Mouse (Mus musculus) thymus, postnatal 10 days (tissue): ENCODE results near the gene Gm42791.

Experiments
- DNase-seq, 2 experiments: peaks; one replicate each; pipeline ENCODE4 v3.0.0; 2021; ENCODE audit warnings: low spot score in 2 of 2

Gene Gm42791

DNA sequence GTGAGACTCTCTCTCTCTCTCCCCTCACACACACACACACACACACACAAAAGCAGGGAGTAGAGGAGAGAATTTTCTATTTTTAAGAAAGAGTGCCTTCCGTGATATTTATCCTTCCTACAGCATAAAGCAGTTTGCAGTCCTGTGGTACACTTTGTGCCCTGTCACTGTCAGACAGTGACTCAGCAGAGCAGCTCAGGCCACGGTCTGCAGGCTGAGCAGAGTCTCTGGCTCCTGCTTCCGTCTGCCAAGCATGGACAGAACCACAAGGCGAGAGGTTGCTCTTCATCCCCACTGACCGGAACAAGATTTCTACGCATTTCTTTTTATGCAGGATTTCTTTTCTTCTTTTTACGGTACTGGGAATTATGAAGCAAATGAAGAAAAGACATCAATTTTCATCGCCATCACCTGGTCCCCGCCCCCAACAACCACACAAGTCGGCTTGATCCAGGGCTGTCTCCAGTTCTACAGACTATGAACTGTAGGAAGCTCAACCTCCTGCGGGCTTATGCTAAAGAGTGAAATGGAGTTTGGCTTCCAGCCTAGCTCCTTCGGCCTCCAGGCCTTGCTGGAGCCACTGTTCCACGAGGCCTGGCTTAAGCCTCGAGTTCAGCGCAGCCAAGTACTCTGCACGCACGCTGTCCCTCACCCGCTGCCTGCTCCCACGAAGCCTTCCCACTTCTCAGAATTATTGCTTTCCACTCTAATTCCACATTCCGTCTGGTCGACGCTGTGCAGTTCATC, 40.5 kb downstream of the Gm42791 start:
- DNase-seq, result no peak

GRCm38 (mm10) chr5:148953098-148953497, 41.8 kb downstream of the Gm42791 start:
- DNase-seq, result no peak

GRCm38 (mm10) chr5:148952419-148952818, 42.5 kb downstream of the Gm42791 start:
- peak in 1 of 2 experiments; percentile 67 for DNase-seq

- DNase-seq, result no peak
These were observed 43.6 kb downstream of the Gm42791 start for GRCm38 (mm10) chr5:148951360-148951759.

GRCm38 (mm10) chr5:148950064-148950463, 44.9 kb downstream of the Gm42791 start:
- DNase-seq, result no peak

- no peak for DNase-seq
These were observed 46.4 kb downstream of the Gm42791 start for GRCm38 (mm10) chr5:148948577-148948976.

DNA sequence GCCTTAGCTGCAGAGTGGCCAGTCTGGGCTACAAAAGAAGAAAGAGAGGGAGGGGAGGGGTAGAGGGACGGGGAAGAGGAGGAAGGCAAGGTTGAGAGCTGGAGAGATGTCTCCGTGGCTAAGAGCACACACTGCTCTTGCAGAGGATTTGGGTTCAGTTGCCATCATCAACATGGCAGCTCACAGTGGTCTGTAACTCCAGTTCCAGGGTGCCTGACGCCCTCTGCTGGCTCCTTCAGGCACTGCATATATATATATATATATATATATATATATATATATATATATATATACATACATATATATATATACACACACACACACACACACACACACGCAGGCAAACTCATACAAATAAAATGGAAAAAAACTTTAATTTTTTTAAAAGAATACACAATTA, 47.5 kb downstream of the Gm42791 start:
- DNase-seq, result no peak

- no peak for DNase-seq
These were observed 48.2 kb downstream of the Gm42791 start for GRCm38 (mm10) chr5:148946787-148947186.

GRCm38 (mm10) chr5:148945735-148946134, 49.2 kb downstream of the Gm42791 start:
- no peak for DNase-seq

DNA sequence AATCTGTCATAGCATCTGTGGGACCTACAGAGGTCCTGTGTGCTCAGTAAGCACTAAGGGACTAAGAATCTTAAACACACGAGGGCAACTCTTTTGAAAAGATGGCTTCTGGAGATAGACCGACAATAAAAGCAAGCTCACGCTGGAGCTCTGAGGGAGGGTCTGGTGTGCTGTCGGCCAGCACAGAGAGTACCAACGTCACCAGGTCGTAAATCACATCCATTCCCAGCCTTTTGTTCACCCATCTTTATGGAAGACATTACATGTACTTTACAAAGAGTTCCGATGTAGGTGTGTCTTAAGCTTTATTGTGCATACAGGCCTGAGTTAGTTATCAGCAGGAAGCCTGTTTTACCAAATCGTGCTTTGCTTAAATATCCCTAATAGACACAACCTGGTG, 50.9 kb downstream of the Gm42791 start:
- DNase-seq, result no peak

DNA sequence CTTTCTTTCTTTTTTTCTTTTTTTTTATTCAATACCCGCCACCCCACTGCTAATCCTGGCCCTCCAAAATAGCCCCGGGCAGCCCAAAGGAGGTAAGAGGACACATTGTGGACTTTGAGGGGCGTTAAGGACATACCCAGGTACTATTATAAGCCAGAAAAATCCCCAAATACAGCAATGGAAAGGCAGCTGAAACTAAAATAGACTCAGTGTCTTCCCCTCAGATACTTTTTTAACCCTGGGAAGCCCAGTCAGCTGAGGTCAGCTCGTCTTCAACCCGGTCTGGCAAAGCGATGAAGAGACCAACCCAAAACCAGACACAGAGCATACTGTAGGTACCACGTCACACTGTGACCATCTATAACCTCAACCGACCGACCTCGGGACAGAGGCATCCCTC, 51.5 kb downstream of the Gm42791 start:
- no peak for DNase-seq

DNA sequence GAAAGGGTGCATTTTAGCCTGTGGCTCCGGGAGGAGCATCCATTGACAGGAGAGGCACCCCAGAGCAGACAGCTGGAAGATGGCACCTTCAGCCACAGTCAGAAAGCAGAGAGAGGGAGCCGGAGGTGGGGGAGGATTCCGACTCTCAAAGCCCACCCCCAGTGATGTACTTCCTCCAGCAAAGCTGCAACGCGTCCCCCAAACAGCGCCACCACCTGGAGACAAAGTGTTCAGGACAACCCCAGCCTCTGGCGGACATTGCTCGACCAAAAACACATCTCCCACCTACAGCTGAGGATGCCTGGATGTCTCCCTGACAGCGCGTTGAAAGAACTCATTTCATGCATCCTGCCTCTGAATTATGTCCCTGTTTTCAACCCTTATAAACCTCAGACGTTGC, 52.0 kb downstream of the Gm42791 start:
- no peak for DNase-seq

DNA sequence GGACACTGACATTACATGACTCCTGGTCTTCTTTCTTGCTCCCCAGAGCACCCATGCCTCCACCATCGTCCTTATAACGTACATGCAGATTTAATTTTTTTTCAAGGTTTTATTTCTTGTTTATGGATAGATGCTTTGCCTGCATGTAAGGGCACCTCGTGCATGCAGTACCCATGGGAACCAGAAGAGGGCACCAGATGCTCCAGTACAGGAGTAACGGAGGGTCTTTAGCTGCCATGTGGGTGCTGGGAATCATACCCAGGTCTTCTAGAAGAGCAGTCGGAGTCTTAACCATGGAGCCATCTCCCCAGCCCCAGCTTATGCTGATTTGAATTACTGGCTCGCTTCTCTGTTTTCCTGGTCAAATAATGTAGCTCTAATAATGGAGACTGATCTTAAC, 52.6 kb downstream of the Gm42791 start:
- DNase-seq, result no peak

DNA sequence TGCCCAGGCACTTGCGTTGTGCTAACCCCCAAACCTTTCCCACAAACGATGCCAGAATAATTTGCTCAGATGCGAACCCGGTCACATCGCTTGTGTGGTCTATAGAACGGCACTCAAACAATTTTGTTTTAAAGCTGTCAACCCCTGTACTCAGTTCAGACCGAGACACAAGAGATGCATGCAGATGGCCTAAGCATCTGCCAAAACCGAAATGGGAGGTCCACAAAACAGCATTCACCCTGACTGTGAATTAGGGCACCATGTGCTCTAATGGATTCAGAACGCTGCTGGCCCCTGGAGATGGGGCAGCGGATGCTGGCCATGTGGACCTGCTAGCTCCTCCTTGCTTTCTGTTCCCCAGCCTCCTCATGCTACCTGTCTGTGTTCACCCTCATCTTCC, 53.1 kb downstream of the Gm42791 start:
- no peak for DNase-seq

DNA sequence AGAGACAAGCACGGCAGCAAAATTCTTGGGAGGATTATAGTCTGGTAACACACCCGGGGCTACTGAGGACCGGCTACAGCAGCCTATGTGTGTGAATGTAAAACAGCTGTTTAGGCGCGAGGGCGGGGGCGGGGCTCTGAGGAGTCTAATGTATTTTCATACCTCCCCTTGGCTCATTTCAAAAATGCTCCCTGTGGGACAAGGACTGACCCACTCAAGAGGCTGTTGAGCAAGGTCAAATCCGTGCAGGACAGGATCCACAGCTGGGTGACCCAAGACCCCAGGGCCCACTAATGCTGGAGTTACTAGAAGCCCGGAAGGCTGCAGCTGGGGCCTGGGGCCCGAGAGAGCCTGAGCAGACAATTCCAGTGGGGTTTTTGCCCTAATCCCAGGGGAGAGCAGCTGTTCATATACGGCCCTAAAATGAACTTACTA, 55.0 kb downstream of the Gm42791 start:
- no peak for DNase-seq

DNA sequence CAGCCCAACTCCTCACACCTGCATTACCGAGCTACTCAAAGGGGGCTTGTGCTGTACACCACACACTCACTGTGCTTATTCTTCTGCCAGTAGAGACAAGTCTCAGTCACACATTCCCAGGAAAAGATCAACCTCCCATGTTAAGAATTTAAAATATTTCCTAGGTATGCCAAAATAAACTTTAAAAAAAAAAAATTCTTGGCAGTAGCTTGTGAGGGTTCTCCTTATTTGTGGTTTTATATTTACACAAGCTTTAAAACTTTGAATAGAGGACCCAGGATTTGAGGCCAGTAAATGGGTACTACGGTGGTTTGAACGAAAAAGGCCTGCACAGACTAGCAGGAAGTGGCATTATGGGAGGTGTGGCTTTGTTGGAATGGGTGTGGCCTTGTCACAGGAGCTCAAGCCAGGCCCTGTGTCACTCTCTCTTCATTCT, 58.4 kb downstream of the Gm42791 start:
- no peak for DNase-seq

GRCm38 (mm10) chr5:148935871-148936270, 59.1 kb downstream of the Gm42791 start:
- no peak for DNase-seq

- DNase-seq, result no peak
These were observed 59.7 kb downstream of the Gm42791 start for GRCm38 (mm10) chr5:148935071-148935821.

GRCm38 (mm10) chr5:148934457-148934856, 60.5 kb downstream of the Gm42791 start:
- no peak for DNase-seq

DNA sequence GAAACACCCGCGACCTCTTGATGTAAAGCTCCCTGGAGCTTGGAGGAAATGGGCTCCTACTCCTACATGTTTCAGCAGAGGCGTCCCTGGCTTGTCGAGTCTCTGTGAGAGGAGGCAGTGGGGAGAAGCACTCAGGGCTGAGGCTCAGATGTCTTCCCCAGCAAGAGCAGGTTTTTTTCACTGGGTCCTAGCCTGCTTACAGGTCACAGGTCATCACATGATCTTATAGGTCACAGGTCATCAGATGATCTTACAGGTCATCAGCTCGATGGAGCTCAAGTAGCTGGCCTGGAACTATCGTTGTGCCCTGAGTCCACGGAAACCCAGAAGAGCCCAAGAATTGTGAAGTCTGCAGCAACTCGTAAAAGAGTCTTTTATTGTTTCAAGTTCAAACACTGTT, 61.2 kb downstream of the Gm42791 start:
- DNase-seq, result no peak

DNA sequence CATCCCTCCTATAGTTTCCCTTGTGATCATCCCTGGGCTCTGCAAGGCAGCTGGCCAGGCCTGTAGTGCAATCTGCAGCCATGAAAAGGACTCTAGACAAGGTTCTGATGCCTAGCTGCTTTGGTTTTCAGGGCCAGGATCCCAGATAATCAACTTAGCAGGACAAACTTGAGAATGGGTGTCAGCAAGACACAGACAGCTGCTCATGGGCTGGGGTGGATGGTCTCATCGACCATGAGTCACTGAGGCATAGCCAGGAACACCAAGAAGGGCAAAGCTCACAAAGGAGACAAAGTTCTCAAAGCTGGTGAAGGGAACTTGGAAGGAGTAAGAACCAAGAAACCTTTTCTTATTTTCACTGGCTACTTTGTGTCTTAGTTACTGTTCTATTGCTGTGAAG, 63.6 kb downstream of the Gm42791 start:
- DNase-seq, result no peak

GRCm38 (mm10) chr5:148929116-148929449, 65.9 kb downstream of the Gm42791 start, which contains the start of gene Katnal1:
Gene Katnal1, minus strand, starts transcription at chr5:148929320.
- DNase-seq, result no peak
